In genomic region chr4:40053391-40053790, GRCm38 (mm10) we compare ENCODE assay signal across 32 mouse cellular contexts.
"Had no signal": no experiment of that assay in that cellular context is flagged by ENCODE, and none has a peak within 500 bp of the region (broad histone marks: within the 10 kb centered on the region; RNA-seq: fewer than 3 reads in every experiment).

No protein-coding gene starts in this region.

- H3K9me3 ChIP-seq: limb, embryonic 10.5 days; limb, embryonic 12.5 days; limb, embryonic 13.5 days; limb, embryonic 15.5 days; liver, embryonic 12.5 days; liver, embryonic 13.5 days; liver, embryonic 15.5 days; lung, embryonic 15.5 days; midbrain, embryonic 12.5 days; midbrain, embryonic 13.5 days; midbrain, embryonic 15.5 days; neural tube, embryonic 12.5 days had no signal

- H3K9ac ChIP-seq: limb, embryonic 12.5 days; limb, embryonic 13.5 days; limb, embryonic 15.5 days; liver, embryonic 12.5 days; liver, embryonic 13.5 days; liver, embryonic 14.5 days; liver, embryonic 15.5 days; liver, postnatal 0 days; lung, embryonic 14.5 days; lung, embryonic 15.5 days; midbrain, embryonic 12.5 days; midbrain, embryonic 13.5 days; midbrain, embryonic 15.5 days; neural tube, embryonic 12.5 days had no signal

- ATAC-seq: liver, embryonic 12.5 days; liver, postnatal 0 days; lung, postnatal 0 days; midbrain, embryonic 13.5 days; midbrain, embryonic 16.5 days had no signal

- H3K4me3 ChIP-seq: limb, embryonic 10.5 days; limb, embryonic 12.5 days; limb, embryonic 13.5 days; limb, embryonic 15.5 days; liver, embryonic 12.5 days; liver, embryonic 13.5 days; liver, embryonic 15.5 days; lung, embryonic 15.5 days; megakaryocyte, embryonic 14.5 days; midbrain, embryonic 10.5 days; midbrain, embryonic 12.5 days; midbrain, embryonic 13.5 days; midbrain, embryonic 15.5 days; myocyte; neural tube, embryonic 12.5 days had no signal

- H3K4me1 ChIP-seq: limb, embryonic 10.5 days; limb, embryonic 15.5 days; liver, embryonic 12.5 days; liver, embryonic 13.5 days; liver, embryonic 15.5 days; lung, embryonic 15.5 days; megakaryocyte, embryonic 14.5 days; midbrain, embryonic 10.5 days; midbrain, embryonic 12.5 days; midbrain, embryonic 13.5 days; midbrain, embryonic 15.5 days; neural tube, embryonic 12.5 days had no signal

- H3K4me2 ChIP-seq: limb, embryonic 12.5 days; limb, embryonic 13.5 days; limb, embryonic 15.5 days; liver, embryonic 11.5 days; liver, embryonic 12.5 days; liver, embryonic 13.5 days; liver, embryonic 15.5 days; lung, embryonic 14.5 days; lung, embryonic 15.5 days; midbrain, embryonic 11.5 days; midbrain, embryonic 12.5 days; midbrain, embryonic 13.5 days; midbrain, embryonic 15.5 days; neural tube, embryonic 12.5 days had no signal

- DNase-seq: left cerebral cortex, postnatal 4 days; liver; liver, embryonic 13.5 days; liver, postnatal 0 days; lung, adult 18-20 months; lung, adult 2 months; lung, embryonic 14.5 days; lung, postnatal 10 days; lung, postnatal 14 days; lung, postnatal 36 days; lung, postnatal 4 days; midbrain, embryonic 14.5 days had no signal

- H3K27ac ChIP-seq: limb, embryonic 10.5 days; limb, embryonic 12.5 days; limb, embryonic 13.5 days; limb, embryonic 15.5 days; liver, embryonic 12.5 days; liver, embryonic 13.5 days; liver, embryonic 14.5 days; liver, embryonic 15.5 days; lung, embryonic 15.5 days; macrophage; midbrain, embryonic 10.5 days; midbrain, embryonic 12.5 days; midbrain, embryonic 13.5 days; midbrain, embryonic 15.5 days; neural tube, embryonic 12.5 days had no signal

- H3K36me3 ChIP-seq: limb, embryonic 10.5 days; limb, embryonic 12.5 days; limb, embryonic 13.5 days; limb, embryonic 15.5 days; liver, embryonic 12.5 days; liver, embryonic 13.5 days; liver, embryonic 15.5 days; lung, embryonic 15.5 days; midbrain, embryonic 10.5 days; midbrain, embryonic 12.5 days; midbrain, embryonic 13.5 days; midbrain, embryonic 15.5 days; neural tube, embryonic 12.5 days had no signal

- H3K27me3 ChIP-seq: limb, embryonic 12.5 days; limb, embryonic 13.5 days; limb, embryonic 15.5 days; liver, embryonic 12.5 days; liver, embryonic 13.5 days; liver, embryonic 15.5 days; lung, embryonic 15.5 days; megakaryocyte, embryonic 14.5 days; midbrain, embryonic 12.5 days; midbrain, embryonic 13.5 days; midbrain, embryonic 15.5 days; neural tube, embryonic 12.5 days had no signal
